Mouse (Mus musculus) kidney, postnatal 25 days (tissue): ENCODE results near the gene Hspb9.

Experiments used
- DNase-seq, 2 experiments: peaks; one replicate each; pipeline ENCODE4 v3.0.0; 2021; ENCODE audit warnings: mixed read lengths in 2 of 2

The Hspb9 gene

DNA sequence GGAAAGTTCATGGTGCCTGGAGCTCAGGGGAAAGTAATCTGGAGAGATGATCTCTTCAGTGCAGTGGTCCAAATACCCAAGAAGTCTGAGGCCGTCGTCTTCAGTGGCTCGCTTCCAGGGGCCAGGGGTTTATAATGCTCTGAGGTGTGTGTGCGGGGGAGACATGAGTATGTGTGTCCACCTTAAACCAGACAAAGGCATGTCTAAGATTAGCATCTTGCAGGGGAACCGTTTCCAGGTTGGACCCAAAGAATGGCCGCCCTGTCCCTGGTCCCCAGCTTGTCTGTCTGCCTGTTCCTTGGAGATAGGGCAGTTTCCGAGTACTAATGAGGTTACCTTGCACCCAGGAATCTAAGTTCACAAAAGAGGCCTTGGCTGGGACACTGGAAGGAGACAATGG is 49.2 kb downstream of the Hspb9 start, which contains the start of gene Hcrt:
TSS of gene Hcrt (minus strand) at position 101 of the 400 bp plus-strand sequence.
- no peak for DNase-seq
